Mouse (Mus musculus) myocyte (in vitro differentiated cells): ENCODE results near the gene Rps10. TPM values are rescaled to one million over a fixed set of nuclear protein-coding genes. Genes with fewer than 3 reads are reported as not detected.

Source experiments
- H3K27me3 ChIP-seq: one replicate; pipeline ENCODE4 v1.6.1; 2011; ENCODE audit not compliant: control insufficient read depth, insufficient read depth, insufficient read length
- H3K36me3 ChIP-seq: one replicate; pipeline ENCODE4 v1.6.1; 2011; ENCODE audit not compliant: control insufficient read depth, insufficient read depth
- H3K4me2 ChIP-seq: one replicate; pipeline ENCODE4 v1.6.1; 2011; ENCODE audit warnings: low read depth, control low read depth
- H3K4me3 ChIP-seq: one replicate; pipeline ENCODE4 v1.5.1; 2011; ENCODE audit warnings: mild to moderate bottlenecking, control low read depth, moderate library complexity
- H3K79me2 ChIP-seq: one replicate; pipeline ENCODE4 v1.6.1; 2011; ENCODE audit not compliant: control insufficient read depth, insufficient read depth
- H3ac ChIP-seq: one replicate; pipeline ENCODE4 v1.6.1; 2011; ENCODE audit not compliant: control insufficient read depth, insufficient read length
- CEBPB ChIP-seq: IDR thresholded peaks from 2 replicates; pipeline ENCODE4 v1.6.1; 2011; ENCODE audit warnings: mild to moderate bottlenecking, moderate library complexity; ENCODE audit not compliant: poor library complexity, insufficient read depth, severe bottlenecking
- E2F4 ChIP-seq: IDR thresholded peaks from one replicate; pipeline ENCODE4 v1.6.1; 2011; ENCODE audit warnings: mild to moderate bottlenecking, control low read depth, moderate library complexity; ENCODE audit not compliant: insufficient read depth
- MAX ChIP-seq: IDR thresholded peaks from one replicate; pipeline ENCODE4 v1.6.1; 2011; ENCODE audit warnings: low read depth, mild to moderate bottlenecking, control low read depth
- MYOD1 ChIP-seq, 3 experiments: IDR thresholded peaks; one replicate each; pipeline ENCODE4 v1.6.1; 2011; ENCODE audit warnings: control low read depth in 2 of 3, low read depth in 2 of 3, mild to moderate bottlenecking in 2 of 3, moderate library complexity in 1 of 3; ENCODE audit not compliant: insufficient read length in 2 of 3, control insufficient read depth in 1 of 3
- MYOG ChIP-seq, 3 experiments: IDR thresholded peaks; one replicate each; pipeline ENCODE4 v1.6.1; 2011; ENCODE audit warnings: control low read depth in 2 of 3, low read depth in 2 of 3, mild to moderate bottlenecking in 2 of 3; ENCODE audit not compliant: insufficient read length in 2 of 3, control insufficient read depth in 1 of 3, insufficient read depth in 1 of 3
- POLR2A ChIP-seq: IDR thresholded peaks from one replicate; pipeline ENCODE4 v1.6.1; 2011; ENCODE audit warnings: low read depth, mild to moderate bottlenecking, control low read depth, moderate library complexity; ENCODE audit not compliant: insufficient read length
- POLR2AphosphoS2 ChIP-seq: IDR thresholded peaks from one replicate; pipeline ENCODE4 v1.6.1; 2011; ENCODE audit warnings: low read depth, control low read depth; ENCODE audit not compliant: insufficient read length
- REST ChIP-seq: IDR thresholded peaks from one replicate; pipeline ENCODE4 v1.6.1; 2011; ENCODE audit warnings: mild to moderate bottlenecking, control low read depth, moderate library complexity; ENCODE audit not compliant: insufficient read depth, insufficient read length
- SRF ChIP-seq: IDR thresholded peaks from one replicate; pipeline ENCODE4 v1.6.1; 2011; ENCODE audit warnings: low read depth; ENCODE audit not compliant: control insufficient read depth, insufficient read length
- TCF12 ChIP-seq: IDR thresholded peaks from one replicate; pipeline ENCODE4 v1.6.1; 2011; ENCODE audit warnings: mild to moderate bottlenecking, control low read depth; ENCODE audit not compliant: poor library complexity, insufficient read depth, severe bottlenecking
- TCF3 ChIP-seq: IDR thresholded peaks from one replicate; pipeline ENCODE4 v1.6.1; 2011; ENCODE audit warnings: low read depth, control low read depth; ENCODE audit not compliant: insufficient read length
- USF1 ChIP-seq: IDR thresholded peaks from one replicate; pipeline ENCODE4 v1.6.1; 2011; ENCODE audit warnings: low read depth, mild to moderate bottlenecking, control low read depth, moderate library complexity
- polyA plus RNA-seq: library from polyadenylated mRNA; unstranded; fragments of >200 nt; fragmentation: generic; extraction: Trizol; gene quantifications from one replicate; pipeline ENCODE4 v1.2.1, GENCODE M21; 2012; ENCODE audit warnings: missing spikeins

Gene Rps10
- polyA plus RNA-seq, 1 experiment, result 3,606 TPM

DNA sequence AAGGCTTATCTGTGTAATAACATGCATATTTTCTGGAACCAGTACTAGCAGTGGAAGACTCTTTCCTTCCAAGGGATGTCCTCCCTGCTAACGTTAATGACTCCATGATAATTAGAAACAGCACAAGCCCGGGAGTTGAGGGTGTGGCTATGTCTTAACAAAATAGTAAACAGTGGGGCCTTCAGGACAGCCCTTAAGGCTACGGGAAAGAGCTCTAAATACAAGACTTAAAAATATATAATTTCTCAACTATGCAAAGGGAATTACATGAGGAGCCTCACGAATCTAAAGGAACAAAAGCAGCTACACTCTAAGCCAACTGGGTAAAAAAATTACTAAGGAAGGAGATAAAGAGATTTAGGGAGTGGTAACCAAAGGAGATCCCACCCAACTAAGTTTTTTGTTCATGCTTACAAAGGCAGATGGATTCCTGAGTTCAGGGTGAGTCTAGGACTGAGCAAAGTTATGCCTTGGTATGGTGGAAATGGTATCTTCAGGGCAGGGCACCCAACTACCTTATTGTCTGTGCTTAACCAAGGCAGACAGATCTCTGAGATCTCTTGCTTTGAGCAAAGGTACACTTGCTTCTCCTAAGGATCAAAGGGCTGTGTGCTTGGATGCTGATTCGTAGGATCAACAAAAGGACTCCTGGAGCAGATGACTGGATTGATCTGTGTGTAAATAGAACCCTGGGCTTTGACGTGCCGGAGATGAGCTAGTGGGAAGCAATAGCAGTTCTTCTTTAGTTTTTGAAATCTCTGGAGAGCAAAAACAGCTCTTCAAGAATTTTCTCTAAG lies 10.8 kb downstream of the Rps10 start:
- TF ChIP-seq USF1 (no peak), SRF (no peak), POLR2A (no peak), TCF3 (no peak), MAX (no peak), MYOG (IDR thresholded peaks at IDR 0.05; ENCODE audit: control insufficient read depth in 1 of 3, insufficient read depth in 1 of 3, insufficient read length in 2 of 3, low read depth in 2 of 3) (no peak), CEBPB (no peak), MYOD1 (IDR thresholded peaks at IDR 0.05; ENCODE audit: control insufficient read depth in 1 of 3, insufficient read length in 2 of 3, low read depth in 2 of 3) (no peak), REST (no peak), TCF12 (no peak), POLR2AphosphoS2 (no peak), E2F4 (no peak)
- no peaks in the 10 kb centered on the region for H3K27me3 ChIP-seq

GRCm38 (mm10) chr17:27623360-27624326 lies 12.8 kb downstream of the Rps10 start, which contains the start of gene Nudt3:
Gene Nudt3 (minus strand): TSS chr17:27623495.
- Histone ChIP-seq H3K36me3 (no peaks in the 10 kb centered on the region), H3K4me2 (peak within 1 kb of the TSS; percentile 96), H3K79me2 (peaks cover 40% of the 10 kb centered on the region), H3K4me3 (peak within 1 kb of the TSS; percentile 71), H3ac (peak within 1 kb of the TSS; percentile 87), H3K27me3 (no peaks in the 10 kb centered on the region)
- TF ChIP-seq REST (peak; percentile 14), CEBPB (no peak), USF1 (no peak), TCF12 (no peak), POLR2AphosphoS2 (peak; percentile 67), MYOG (IDR thresholded peaks at IDR 0.05; ENCODE audit: control insufficient read depth in 1 of 3, insufficient read depth in 1 of 3, insufficient read length in 2 of 3, low read depth in 2 of 3) (peak in 2 of 3 experiments; percentile 70 to 76), TCF3 (peak; percentile 9), MYOD1 (IDR thresholded peaks at IDR 0.05; ENCODE audit: control insufficient read depth in 1 of 3, insufficient read length in 2 of 3, low read depth in 2 of 3) (peak in 2 of 3 experiments; percentile 63 to 81), SRF (peak; percentile 72), POLR2A (peak; percentile 93), E2F4 (no peak), MAX (peak; percentile 12)

More for the DNA sequence above, 10.8 kb downstream of the Rps10 start:
- no peak overlapping the region for H3K4me3 ChIP-seq
- H3K4me2 ChIP-seq, result no peak overlapping the region
- no peak overlapping the region for H3ac ChIP-seq
- peaks cover 20% of the 10 kb centered on the region for H3K79me2 ChIP-seq
- H3K36me3 ChIP-seq, result peaks cover 4% of the 10 kb centered on the region

DNA sequence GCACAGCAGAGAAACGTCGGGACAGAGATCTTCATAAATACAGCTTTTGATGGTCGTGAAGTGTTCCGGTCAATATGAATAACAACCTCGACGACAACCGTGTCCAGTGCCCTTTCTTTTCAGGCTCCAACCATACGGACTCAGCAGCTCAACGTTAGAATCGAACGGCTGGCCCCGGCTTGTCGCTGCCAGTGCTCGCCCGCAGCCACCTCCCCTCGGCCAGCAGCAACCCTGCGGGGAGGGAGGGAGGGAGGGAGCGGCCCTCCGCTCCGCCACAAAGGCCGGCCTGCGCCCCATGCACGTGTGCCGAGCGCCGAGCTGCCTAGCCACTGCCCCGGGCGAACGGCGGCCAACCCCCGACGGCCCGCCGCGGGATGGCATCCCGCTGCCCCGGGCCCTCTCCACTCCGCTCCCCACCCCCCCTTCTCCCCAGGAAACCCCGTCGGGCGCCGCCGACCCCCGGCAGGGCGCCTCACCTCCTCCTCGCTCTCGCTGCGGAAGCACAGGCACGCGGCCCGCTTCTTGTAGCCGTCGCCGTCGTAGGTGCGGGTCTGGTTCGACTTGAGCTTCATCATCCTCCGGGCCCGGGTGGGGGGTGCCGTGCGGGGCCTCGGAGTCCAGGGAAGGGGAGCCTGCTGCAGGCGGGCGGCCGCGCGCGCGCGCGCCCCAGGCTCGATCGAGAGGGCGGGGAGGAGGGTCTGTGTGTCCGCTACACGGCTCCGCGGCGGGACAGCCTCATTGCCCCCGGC lies 13.7 kb downstream of the Rps10 start:
- H3ac ChIP-seq, result peak overlapping the region; percentile 87
- no peaks in the 10 kb centered on the region for H3K36me3 ChIP-seq
- no peaks in the 10 kb centered on the region for H3K27me3 ChIP-seq
- H3K4me3 ChIP-seq, result peak overlapping the region; percentile 71
- H3K4me2 ChIP-seq, result peak overlapping the region; percentile 96
- H3K79me2 ChIP-seq, result peaks cover 48% of the 10 kb centered on the region
- TF ChIP-seq TCF3, result no peak
- TF ChIP-seq E2F4, result no peak
- no peak for TF ChIP-seq POLR2AphosphoS2
- TF ChIP-seq TCF12, result no peak
- peak; percentile 65 for TF ChIP-seq POLR2A
- no peak for TF ChIP-seq REST
- TF ChIP-seq MYOG (IDR thresholded peaks at IDR 0.05; ENCODE audit: control insufficient read depth in 1 of 3, insufficient read depth in 1 of 3, insufficient read length in 2 of 3, low read depth in 2 of 3), result no peak
- peak in 1 of 3 experiments; percentile 13 for TF ChIP-seq MYOD1 (IDR thresholded peaks at IDR 0.05; ENCODE audit: control insufficient read depth in 1 of 3, insufficient read length in 2 of 3, low read depth in 2 of 3)
- no peak for TF ChIP-seq USF1
